Mouse (Mus musculus): Measurements from ENCODE around the gene Grn.

- TF ChIP-seq CTCF (IDR thresholded peaks at IDR 0.05) = no peak
- peak; percentile 43; the same call in 1 of the 2 replicates for TF ChIP-seq EP300 (IDR thresholded peaks at IDR 0.05)
Measured at GRCm38 (mm10) chr11:102445891-102446361, 15.8 kb downstream of the Grn start.
